Mouse (Mus musculus) ES-CJ7 (cell line): Measurements from ENCODE around the gene Mettl18.

Experiments
- DNase-seq: peaks from one replicate; pipeline ENCODE4 v3.0.0; 2011; ENCODE audit warnings: low read depth, low spot score

Mettl18 gene

GRCm38 (mm10) chr1:164043549-164043948, 48.9 kb downstream of the Mettl18 start:
- no peak for DNase-seq
